Mouse (Mus musculus): ENCODE measurements around the gene Sept8. TPM values are rescaled to one million over a fixed set of nuclear protein-coding genes. Genes with fewer than 3 reads are reported as not detected.
"Not testable (repeated sequence)": the region's sequence is repeated elsewhere in the genome, so short reads cannot be mapped to it uniquely, and the experiment has no call there.

The Sept8 gene
- polyA plus RNA-seq, 1 experiment from 2014 or later: 16.5 TPM

GRCm38 (mm10) chr11:53547566-53547965, 28.5 kb downstream of the Sept8 start:
- Histone ChIP-seq H3K9ac (ENCODE audit: low read depth, low read length) (no peak overlapping the region), H3K27me3 (ENCODE audit: control insufficient read depth, insufficient read depth, low read depth, low read length) (no peaks in the 10 kb centered on the region), H3K9me3 (replicated peaks; ENCODE audit: control insufficient read depth, low read length) (no peaks in the 10 kb centered on the region), H3K4me2 (ENCODE audit: low read depth, low read length) (no peak overlapping the region), H3K4me3 (ENCODE audit: low read depth, low read length) (no peak overlapping the region), H3K27ac (ENCODE audit: low read length) (peak overlapping the region; percentile 49), H3K4me1 (ENCODE audit: control insufficient read depth, low read depth, low read length) (peaks cover 21% of the 10 kb centered on the region), H3K36me3 (ENCODE audit: control insufficient read depth, insufficient read depth) (no peaks in the 10 kb centered on the region)
- peak; percentile 83 for ATAC-seq (ENCODE audit: low read depth)
- 14% methylated on average over 6 of the region's 6 CpGs for WGBS (ENCODE audit: insufficient replicate concordance)

- WGBS (ENCODE audit: insufficient replicate concordance): 59% methylated on average over 19 of the region's 19 CpGs
- no peaks in the 10 kb centered on the region for H3K9me3 ChIP-seq (replicated peaks; ENCODE audit: control insufficient read depth, low read length)
- H3K9ac ChIP-seq (ENCODE audit: low read depth, low read length): no peak overlapping the region
- no peak overlapping the region for H3K4me3 ChIP-seq (ENCODE audit: low read depth, low read length)
- peak overlapping the region; percentile 49 for H3K27ac ChIP-seq (ENCODE audit: low read length)
- H3K27me3 ChIP-seq (ENCODE audit: control insufficient read depth, insufficient read depth, low read depth, low read length): no peaks in the 10 kb centered on the region
- H3K4me1 ChIP-seq (ENCODE audit: control insufficient read depth, low read depth, low read length): peaks cover 21% of the 10 kb centered on the region
- no peaks in the 10 kb centered on the region for H3K36me3 ChIP-seq (ENCODE audit: control insufficient read depth, insufficient read depth)
- no peak for ATAC-seq (ENCODE audit: low read depth)
- H3K4me2 ChIP-seq (ENCODE audit: low read depth, low read length): no peak overlapping the region
Measured at GRCm38 (mm10) chr11:53548036-53548605, 29.1 kb downstream of the Sept8 start.

- Histone ChIP-seq H3K27ac (ENCODE audit: low read length) (no peak overlapping the region), H3K36me3 (ENCODE audit: control insufficient read depth, insufficient read depth) (no peaks in the 10 kb centered on the region), H3K4me3 (ENCODE audit: low read depth, low read length) (no peak overlapping the region), H3K27me3 (ENCODE audit: control insufficient read depth, insufficient read depth, low read depth, low read length) (no peaks in the 10 kb centered on the region), H3K9ac (ENCODE audit: low read depth, low read length) (no peak overlapping the region), H3K4me1 (ENCODE audit: control insufficient read depth, low read depth, low read length) (peaks cover 21% of the 10 kb centered on the region), H3K9me3 (replicated peaks; ENCODE audit: control insufficient read depth, low read length) (no peaks in the 10 kb centered on the region), H3K4me2 (ENCODE audit: low read depth, low read length) (no peak overlapping the region)
- ATAC-seq (ENCODE audit: low read depth): no peak
- WGBS (ENCODE audit: insufficient replicate concordance): 82% methylated on average over 1 of the region's 1 CpGs
Measured at GRCm38 (mm10) chr11:53550714-53551113, 31.7 kb downstream of the Sept8 start.

DNA sequence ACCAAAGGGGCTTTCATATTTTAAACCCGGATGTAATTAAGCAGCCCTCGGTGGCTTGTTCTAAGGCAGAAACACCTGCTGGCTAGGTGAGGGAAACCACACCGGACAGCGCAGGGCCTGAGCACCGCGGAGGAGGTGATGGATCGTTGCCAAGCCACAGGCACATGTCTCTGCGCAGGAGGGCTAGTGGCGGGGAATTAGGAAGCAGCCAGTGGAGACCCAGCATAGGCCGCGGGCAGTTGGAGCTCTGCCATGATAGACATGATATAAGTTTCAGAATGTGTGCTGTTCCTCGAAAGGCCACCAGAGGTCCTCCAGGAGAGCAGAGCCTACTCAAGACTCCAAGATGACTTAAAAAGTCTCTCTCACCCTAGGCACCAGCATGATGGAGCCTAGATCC, 32.7 kb downstream of the Sept8 start:
- H3K27me3 ChIP-seq (ENCODE audit: control insufficient read depth, insufficient read depth, low read depth, low read length): no peaks in the 10 kb centered on the region
- 72% methylated on average over 12 of the region's 12 CpGs for WGBS (ENCODE audit: insufficient replicate concordance)
- H3K9me3 ChIP-seq (replicated peaks; ENCODE audit: control insufficient read depth, low read length): no peaks in the 10 kb centered on the region
- no peak overlapping the region for H3K4me3 ChIP-seq (ENCODE audit: low read depth, low read length)
- H3K27ac ChIP-seq (ENCODE audit: low read length): no peak overlapping the region
- no peak overlapping the region for H3K4me2 ChIP-seq (ENCODE audit: low read depth, low read length)
- H3K4me1 ChIP-seq (ENCODE audit: control insufficient read depth, low read depth, low read length): peaks cover 16% of the 10 kb centered on the region
- no peak for ATAC-seq (ENCODE audit: low read depth)
- no peak overlapping the region for H3K9ac ChIP-seq (ENCODE audit: low read depth, low read length)
- H3K36me3 ChIP-seq (ENCODE audit: control insufficient read depth, insufficient read depth): no peaks in the 10 kb centered on the region

DNA sequence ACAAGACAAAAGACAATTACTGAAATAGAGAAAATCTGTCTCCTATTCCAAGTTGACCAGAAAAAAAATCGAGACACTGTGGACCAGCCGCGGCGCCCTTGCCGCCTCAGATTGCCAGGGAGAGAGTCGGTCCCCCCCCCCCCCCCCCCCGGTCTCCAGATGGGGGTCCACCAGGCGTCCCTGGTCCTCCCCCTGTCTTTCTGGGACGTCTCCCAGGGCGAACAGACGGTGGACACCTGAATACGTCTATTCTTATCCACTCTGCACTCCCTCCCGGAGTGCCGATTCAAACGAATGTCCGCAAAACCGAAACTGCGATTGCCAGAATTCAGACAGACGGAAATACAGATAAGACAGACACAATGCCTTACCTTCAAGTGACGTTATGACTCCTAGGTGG, 37.5 kb downstream of the Sept8 start:
- not testable (repeated sequence) for H3K9ac ChIP-seq (ENCODE audit: low read depth, low read length); ATAC-seq (ENCODE audit: low read depth); H3K27me3 ChIP-seq (ENCODE audit: control insufficient read depth, insufficient read depth, low read depth, low read length); H3K4me1 ChIP-seq (ENCODE audit: control insufficient read depth, low read depth, low read length); H3K4me2 ChIP-seq (ENCODE audit: low read depth, low read length); H3K36me3 ChIP-seq (ENCODE audit: control insufficient read depth, insufficient read depth); H3K27ac ChIP-seq (ENCODE audit: low read length); H3K9me3 ChIP-seq (replicated peaks; ENCODE audit: control insufficient read depth, low read length); H3K4me3 ChIP-seq (ENCODE audit: low read depth, low read length)
- 77% methylated on average over 15 of the region's 20 CpGs for WGBS (ENCODE audit: insufficient replicate concordance)

DNA sequence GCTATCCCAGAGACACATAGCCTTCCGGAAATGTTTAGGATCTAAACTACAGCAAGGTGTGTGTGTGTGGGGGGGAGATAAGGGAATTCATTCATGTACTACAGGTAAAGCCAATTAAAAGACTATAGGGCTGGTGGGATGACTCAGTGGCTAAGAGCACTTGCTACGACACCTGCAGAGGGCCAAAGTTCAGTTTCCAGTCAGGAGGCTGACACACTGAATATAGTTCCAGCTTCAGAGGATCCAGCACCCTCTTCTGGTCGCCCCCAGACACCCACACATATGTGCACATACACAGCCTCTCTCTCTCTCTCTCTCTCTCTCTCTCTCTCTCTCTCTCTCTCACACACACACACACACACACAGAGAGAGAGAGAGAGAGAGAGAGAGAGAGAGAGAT, 38.9 kb downstream of the Sept8 start:
- H3K36me3 ChIP-seq (ENCODE audit: control insufficient read depth, insufficient read depth); ATAC-seq (ENCODE audit: low read depth); H3K27ac ChIP-seq (ENCODE audit: low read length); H3K9ac ChIP-seq (ENCODE audit: low read depth, low read length); H3K4me2 ChIP-seq (ENCODE audit: low read depth, low read length); H3K4me3 ChIP-seq (ENCODE audit: low read depth, low read length); H3K27me3 ChIP-seq (ENCODE audit: control insufficient read depth, insufficient read depth, low read depth, low read length); H3K9me3 ChIP-seq (replicated peaks; ENCODE audit: control insufficient read depth, low read length): not testable (repeated sequence)
- peaks cover 13% of the 10 kb centered on the region for H3K4me1 ChIP-seq (ENCODE audit: control insufficient read depth, low read depth, low read length)
- 74% methylated on average over 1 of the region's 3 CpGs for WGBS (ENCODE audit: insufficient replicate concordance)

DNA sequence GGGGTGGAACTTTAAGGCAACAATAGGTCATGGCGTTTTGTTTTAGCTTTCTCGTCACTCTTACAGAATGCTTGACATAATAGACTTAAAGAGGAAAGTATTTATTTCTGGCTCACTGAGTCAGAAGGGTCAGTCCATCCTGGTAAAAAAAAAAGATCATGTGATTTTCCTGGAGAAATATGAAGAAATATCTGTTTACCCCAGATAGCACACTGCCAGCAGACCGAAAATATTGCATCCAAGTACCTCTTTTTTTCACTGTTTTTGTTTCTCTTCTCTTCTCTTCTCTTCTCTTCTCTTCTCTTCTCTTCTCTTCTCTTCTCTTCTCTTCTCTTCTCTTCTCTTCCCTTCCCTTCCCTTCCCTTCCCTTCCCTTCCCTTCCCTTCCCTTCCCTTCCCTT, 40.9 kb downstream of the Sept8 start:
- not testable (repeated sequence) for H3K36me3 ChIP-seq (ENCODE audit: control insufficient read depth, insufficient read depth); H3K4me2 ChIP-seq (ENCODE audit: low read depth, low read length); H3K9ac ChIP-seq (ENCODE audit: low read depth, low read length); H3K9me3 ChIP-seq (replicated peaks; ENCODE audit: control insufficient read depth, low read length); H3K27ac ChIP-seq (ENCODE audit: low read length); H3K4me3 ChIP-seq (ENCODE audit: low read depth, low read length); ATAC-seq (ENCODE audit: low read depth); H3K27me3 ChIP-seq (ENCODE audit: control insufficient read depth, insufficient read depth, low read depth, low read length)
- 53% methylated on average over 1 of the region's 3 CpGs for WGBS (ENCODE audit: insufficient replicate concordance)
- peaks cover 13% of the 10 kb centered on the region for H3K4me1 ChIP-seq (ENCODE audit: control insufficient read depth, low read depth, low read length)

DNA sequence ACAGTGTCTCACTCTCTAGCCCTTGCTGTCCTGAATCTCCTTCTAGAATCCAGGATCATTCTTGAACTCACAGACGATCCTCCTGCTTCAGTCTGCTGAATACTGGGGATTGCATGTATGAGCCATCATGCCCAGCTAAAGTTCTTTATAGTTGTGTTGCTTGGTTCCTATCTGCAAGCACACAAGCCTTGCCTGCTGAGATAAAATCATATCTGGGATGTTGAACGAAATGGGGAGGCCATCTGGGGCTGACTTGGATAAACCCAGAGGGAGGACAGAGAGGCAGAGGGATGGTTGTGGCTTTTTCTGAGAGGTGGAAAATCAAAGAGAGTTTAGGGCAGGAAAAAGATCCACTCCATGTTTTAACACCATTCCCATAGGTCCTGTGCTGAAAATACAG, 42.9 kb downstream of the Sept8 start:
- 26% methylated on average over 2 of the region's 2 CpGs for WGBS (ENCODE audit: insufficient replicate concordance)
- Histone ChIP-seq H3K36me3 (ENCODE audit: control insufficient read depth, insufficient read depth) (no peaks in the 10 kb centered on the region), H3K4me1 (ENCODE audit: control insufficient read depth, low read depth, low read length) (peaks cover 17% of the 10 kb centered on the region), H3K9me3 (replicated peaks; ENCODE audit: control insufficient read depth, low read length) (no peaks in the 10 kb centered on the region), H3K27ac (ENCODE audit: low read length) (no peak overlapping the region), H3K9ac (ENCODE audit: low read depth, low read length) (no peak overlapping the region), H3K27me3 (ENCODE audit: control insufficient read depth, insufficient read depth, low read depth, low read length) (no peaks in the 10 kb centered on the region), H3K4me2 (ENCODE audit: low read depth, low read length) (no peak overlapping the region), H3K4me3 (ENCODE audit: low read depth, low read length) (no peak overlapping the region)
- peak; percentile 62 for ATAC-seq (ENCODE audit: low read depth)

DNA sequence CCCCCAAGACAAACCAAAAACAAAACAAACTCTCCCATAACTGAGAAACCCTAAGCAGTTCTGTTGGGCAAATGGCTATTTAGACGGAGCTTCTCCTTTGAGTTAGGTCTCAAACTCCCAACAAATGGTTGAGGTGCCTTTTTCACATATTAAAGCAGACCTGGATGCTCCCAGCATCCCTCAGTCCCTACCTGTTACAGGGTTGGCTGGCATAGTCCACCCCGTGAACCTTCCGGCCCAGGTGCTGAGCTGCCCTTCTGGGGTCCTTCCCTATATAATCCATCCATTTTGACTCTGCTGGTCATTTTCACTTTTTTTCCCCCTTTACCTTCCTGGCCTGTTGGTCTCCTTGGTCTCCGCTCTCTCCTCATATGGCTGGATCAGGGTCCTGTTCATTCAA, 47.6 kb downstream of the Sept8 start:
- Histone ChIP-seq H3K36me3 (ENCODE audit: control insufficient read depth, insufficient read depth) (no peaks in the 10 kb centered on the region), H3K27ac (ENCODE audit: low read length) (no peak overlapping the region), H3K27me3 (ENCODE audit: control insufficient read depth, insufficient read depth, low read depth, low read length) (no peaks in the 10 kb centered on the region), H3K9ac (ENCODE audit: low read depth, low read length) (peak overlapping the region; percentile 79), H3K4me3 (ENCODE audit: low read depth, low read length) (peak overlapping the region; percentile 91), H3K4me1 (ENCODE audit: control insufficient read depth, low read depth, low read length) (peaks cover 19% of the 10 kb centered on the region), H3K9me3 (replicated peaks; ENCODE audit: control insufficient read depth, low read length) (no peaks in the 10 kb centered on the region), H3K4me2 (ENCODE audit: low read depth, low read length) (peak overlapping the region; percentile 95)
- WGBS (ENCODE audit: insufficient replicate concordance): 74% methylated on average over 4 of the region's 4 CpGs
- no peak for ATAC-seq (ENCODE audit: low read depth)

Measured in liver, embryonic 16.5 days (tissue).